Mouse (Mus musculus) bone marrow, adult 2 months (tissue): ENCODE measurements around the gene Atcay. TPM values are rescaled to one million over a fixed set of nuclear protein-coding genes. Genes with fewer than 3 reads are reported as not detected.

Experiments
- H3K27ac ChIP-seq: fragments of 200-500 bp; 2 replicates; pipeline ENCODE4 v1.5.1; 2012; ENCODE audit warnings: low read depth, mild to moderate bottlenecking, control low read depth, inconsistent platforms, low read length; ENCODE audit not compliant: control insufficient read depth, poor library complexity, insufficient read depth
- H3K4me1 ChIP-seq: fragments of 200-500 bp; 2 replicates; pipeline ENCODE4 v1.6.1; 2011; ENCODE audit warnings: low read length; ENCODE audit not compliant: control insufficient read depth, insufficient read depth
- H3K4me3 ChIP-seq: fragments of 200-500 bp; replicated peaks from 2 replicates; pipeline ENCODE3; 2011; ENCODE audit warnings: mild to moderate bottlenecking, low read depth, low read length, control low read depth; ENCODE audit not compliant: control insufficient read depth
- CTCF ChIP-seq: fragments of 200-500 bp; IDR thresholded peaks from 2 replicates; pipeline ENCODE4 v1.5.1; 2011; ENCODE audit warnings: low read length, control low read depth; ENCODE audit not compliant: control insufficient read depth, insufficient read depth
- POLR2A ChIP-seq: fragments of 200-500 bp; IDR thresholded peaks from 2 replicates; pipeline ENCODE4 v1.6.1; 2011; ENCODE audit warnings: low read depth, mild to moderate bottlenecking, control low read depth, low read length, borderline replicate concordance; ENCODE audit not compliant: control insufficient read depth
- WGBS: fragments of 180-500 bp; shearing (Covaris S2); methylation state at CpG from one replicate; pipeline ENCODE4 v1.1.7; 2018; 5-methylcytosine and 5-hydroxymethylcytosine counted together
- polyA plus RNA-seq: library from polyadenylated mRNA; stranded (reverse); fragments of >200 nt; gene quantifications from 2 replicates; pipeline ENCODE4 v1.2.4, GENCODE M21; 2011; ENCODE audit warnings: low replicate concordance; ENCODE audit not compliant: missing spikeins, insufficient read depth, insufficient read length

The Atcay gene
- polyA plus RNA-seq, 1 experiment, result not detected

DNA sequence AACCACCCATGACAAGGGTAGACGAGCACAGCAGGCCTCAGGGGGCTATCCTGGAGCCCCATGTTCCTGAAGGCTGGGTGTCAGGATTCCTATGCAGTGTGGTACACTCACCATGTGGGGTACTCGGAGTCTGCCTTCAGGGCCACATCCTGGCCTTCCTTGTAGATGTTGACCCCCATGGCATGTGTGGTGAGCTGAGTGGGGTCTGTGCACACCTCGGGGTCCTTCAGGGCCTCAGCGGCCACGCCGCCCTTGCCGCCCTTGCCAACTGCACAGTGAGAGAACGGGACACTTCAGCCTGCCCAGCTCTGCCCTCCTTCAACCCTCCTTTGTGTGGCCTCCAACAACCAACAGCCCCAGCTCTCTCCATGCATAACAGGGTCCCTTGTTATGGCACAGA, 34.9 kb upstream of the Atcay start:
- no peaks in the 10 kb centered on the region for H3K4me1 ChIP-seq
- H3K4me3 ChIP-seq, result no peak overlapping the region
- no peak overlapping the region for H3K27ac ChIP-seq
- WGBS, result 87% methylated on average over 8 of the region's 8 CpGs
- no peak for TF ChIP-seq CTCF
- TF ChIP-seq POLR2A, result no peak

DNA sequence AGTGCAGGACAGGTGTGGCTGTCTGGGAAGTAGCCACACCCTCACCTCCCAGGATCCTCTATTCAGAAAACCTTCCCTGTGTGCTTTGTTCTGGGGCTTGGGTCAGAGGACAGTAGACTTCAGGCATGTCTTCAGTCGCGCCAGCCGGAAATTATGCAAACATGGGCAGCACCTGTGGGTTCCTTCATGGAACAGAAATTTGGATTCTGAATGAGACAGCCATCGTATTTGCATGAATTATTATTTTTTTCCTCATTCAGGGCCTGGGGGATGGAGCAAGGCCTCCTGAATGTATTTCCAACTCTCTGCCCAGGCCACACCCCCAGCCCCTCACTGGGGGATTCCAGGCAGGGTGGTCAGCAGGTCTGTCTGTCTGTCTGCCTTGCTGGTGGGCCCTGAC, 30.4 kb upstream of the Atcay start:
- TF ChIP-seq CTCF, result no peak
- no peak for TF ChIP-seq POLR2A
- 93% methylated on average over 4 of the region's 4 CpGs for WGBS
- Histone ChIP-seq H3K27ac (no peak overlapping the region), H3K4me3 (no peak overlapping the region), H3K4me1 (peaks cover 1% of the 10 kb centered on the region; the same call in 1 of the 2 replicates)

- WGBS, result 75% methylated on average over 21 of the region's 21 CpGs
- Histone ChIP-seq H3K27ac (no peak overlapping the region), H3K4me3 (no peak overlapping the region), H3K4me1 (peaks cover 5% of the 10 kb centered on the region; the same call in 1 of the 2 replicates)
- TF ChIP-seq POLR2A (no peak), CTCF (no peak)
Measured at GRCm38 (mm10) chr10:81259225-81259884, 28.7 kb upstream of the Atcay start.

GRCm38 (mm10) chr10:81257158-81258039, 26.8 kb upstream of the Atcay start:
- peak overlapping the region; percentile 17; the same call in 1 of the 2 replicates for H3K27ac ChIP-seq
- H3K4me1 ChIP-seq, result peaks cover 6% of the 10 kb centered on the region
- 2% methylated on average over 62 of the region's 62 CpGs for WGBS
- peak overlapping the region; percentile 74 for H3K4me3 ChIP-seq
- TF ChIP-seq POLR2A (peak; percentile 13; the same call in 1 of the 2 replicates), CTCF (no peak)

GRCm38 (mm10) chr10:81254886-81255285, 24.3 kb upstream of the Atcay start:
- Histone ChIP-seq H3K4me1 (peaks cover 6% of the 10 kb centered on the region), H3K27ac (no peak overlapping the region), H3K4me3 (no peak overlapping the region)
- 0% methylated on average over 1 of the region's 1 CpGs for WGBS
- TF ChIP-seq POLR2A (no peak), CTCF (no peak)

DNA sequence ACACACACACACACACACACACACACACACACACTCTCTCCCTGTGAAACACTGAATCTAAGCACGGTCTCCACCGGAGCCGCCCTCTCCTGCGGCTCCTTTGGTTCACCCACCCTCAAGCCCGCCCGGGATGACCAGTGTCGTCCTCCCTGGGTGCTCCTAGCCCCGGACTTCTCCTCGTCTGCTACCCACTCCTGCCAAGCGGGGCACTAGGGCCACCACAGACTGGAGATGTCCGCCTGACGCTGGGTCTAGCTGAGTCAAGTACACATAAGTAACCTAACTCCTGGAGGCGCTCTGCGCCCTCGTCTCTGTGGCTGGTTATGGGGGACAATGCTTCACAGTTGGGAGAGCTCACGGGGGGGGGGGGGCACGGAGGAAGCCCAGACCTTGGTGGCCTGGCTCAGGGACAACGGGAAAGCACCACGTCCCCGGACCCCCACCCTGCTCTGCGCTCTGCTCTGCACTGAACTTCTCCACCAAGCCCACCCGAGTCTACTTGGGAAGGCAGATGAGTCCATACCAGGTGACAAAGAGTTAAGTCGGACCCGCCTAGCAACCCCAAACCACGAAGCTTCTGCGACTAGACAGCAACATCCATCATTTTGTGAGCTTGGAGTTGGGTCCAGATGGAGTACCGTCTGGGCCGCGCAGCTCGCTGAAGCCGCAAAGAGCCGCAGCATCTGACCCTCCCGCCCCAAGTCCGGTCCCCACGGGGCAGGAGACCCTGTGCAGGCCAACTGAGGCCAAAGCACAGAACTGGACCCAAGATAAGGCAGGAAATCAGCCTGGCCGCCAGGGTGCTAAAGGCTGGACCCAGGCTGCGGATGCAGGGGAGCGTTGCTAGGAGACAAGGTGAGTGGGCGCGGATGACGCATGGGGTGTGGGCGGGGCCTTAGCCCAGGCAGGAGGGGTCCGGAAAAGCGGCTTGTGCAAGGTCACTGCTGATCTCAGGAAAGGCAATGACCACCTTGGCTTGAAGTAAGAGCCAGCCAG, 22.1 kb upstream of the Atcay start, which contains the start of gene Matk:
Gene Matk, plus strand, starts transcription at position 512 of the 996 bp plus-strand sequence.
- Histone ChIP-seq H3K27ac (no peak within 1 kb of the TSS), H3K4me1 (peaks cover 5% of the 10 kb centered on the region), H3K4me3 (no peak within 1 kb of the TSS)
- WGBS, result 13% methylated on average over 44 of the region's 44 CpGs
- no peak for TF ChIP-seq CTCF
- no peak for TF ChIP-seq POLR2A

GRCm38 (mm10) chr10:81249442-81249841, 18.8 kb upstream of the Atcay start:
- peaks cover 2% of the 10 kb centered on the region for H3K4me1 ChIP-seq
- 77% methylated on average over 8 of the region's 8 CpGs for WGBS

More at GRCm38 (mm10) chr10:81249442-81249841, 18.8 kb upstream of the Atcay start:
- Histone ChIP-seq H3K27ac (no peak overlapping the region), H3K4me3 (no peak overlapping the region)
- TF ChIP-seq POLR2A, result no peak
- TF ChIP-seq CTCF, result no peak
